Mouse (Mus musculus): Measurements from ENCODE around the gene Hist1h2ag. TPM values are rescaled to one million over a fixed set of nuclear protein-coding genes. Genes with fewer than 3 reads are reported as not detected.
A peak's percentile ranks its signal among the peaks of the same experiment; 100 is the strongest.

Gene Hist1h2ag
- polyA plus RNA-seq, 1 experiment from 2014 or later, result 19.7 TPM

DNA sequence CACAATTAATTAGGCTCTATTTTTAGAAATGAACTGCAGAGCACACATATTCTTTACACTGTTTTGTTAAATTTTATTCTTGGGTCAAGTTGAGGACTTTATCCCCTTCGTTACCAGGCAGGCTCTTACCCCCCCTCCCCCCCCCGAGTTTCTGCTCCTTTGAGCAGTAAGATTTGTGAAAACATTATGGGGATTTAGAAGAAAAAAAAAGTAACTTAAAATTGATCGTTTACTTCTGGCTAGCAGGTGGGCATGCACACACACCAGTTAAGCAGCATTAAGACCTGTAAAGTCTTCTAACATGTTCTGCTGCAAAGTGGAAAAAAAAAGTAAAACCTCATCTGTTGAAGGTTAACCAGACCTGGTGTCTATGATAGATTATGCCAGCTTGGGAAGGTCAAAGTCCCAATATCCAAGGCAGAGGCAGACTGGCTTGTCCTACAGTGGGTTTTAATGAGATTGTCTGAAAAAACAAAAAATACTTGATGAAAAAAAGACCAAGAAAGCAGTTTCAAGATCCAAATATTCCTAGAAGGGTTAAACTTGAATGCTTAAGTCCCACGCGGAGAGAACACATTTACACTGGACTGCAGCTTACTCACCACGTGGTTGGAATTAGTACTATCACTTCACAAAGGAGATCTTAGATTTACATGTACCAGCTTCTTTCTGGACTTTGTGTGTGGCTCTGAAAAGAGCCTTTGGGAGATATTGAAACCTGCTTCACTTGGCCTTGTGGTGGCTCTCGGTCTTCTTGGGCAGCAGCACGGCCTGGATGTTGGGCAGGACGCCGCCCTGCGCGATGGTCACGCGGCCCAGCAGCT lies 8.1 kb downstream of the Hist1h2ag start:
- no peaks in the 10 kb centered on the region for H3K36me3 ChIP-seq (ENCODE audit: control insufficient read depth, insufficient read depth, low read length)
- peaks cover 2% of the 10 kb centered on the region; the same call in 1 of the 2 replicates for H3K4me1 ChIP-seq (ENCODE audit: control insufficient read depth, insufficient read depth, low read length)
- H3K9ac ChIP-seq (ENCODE audit: low read depth, low read length), result peak overlapping the region; percentile 83
- peak; percentile 27 for ATAC-seq (replicated peaks; ENCODE audit: insufficient number of reproducible peaks, low FRiP score, low TSS enrichment)
- H3K4me3 ChIP-seq (ENCODE audit: low read depth, low read length), result peak overlapping the region; percentile 43
- H3K9me3 ChIP-seq (replicated peaks; ENCODE audit: control insufficient read depth, low read length), result no peaks in the 10 kb centered on the region
- WGBS (ENCODE audit: insufficient replicate concordance), result 3% methylated on average over 8 of the region's 14 CpGs
- no peaks in the 10 kb centered on the region for H3K27me3 ChIP-seq (ENCODE audit: control insufficient read depth, insufficient read depth, low read length)
- H3K4me2 ChIP-seq, result peak overlapping the region; percentile 70
- peak overlapping the region; percentile 82 for H3K27ac ChIP-seq (ENCODE audit: low read depth, low read length)

DNA sequence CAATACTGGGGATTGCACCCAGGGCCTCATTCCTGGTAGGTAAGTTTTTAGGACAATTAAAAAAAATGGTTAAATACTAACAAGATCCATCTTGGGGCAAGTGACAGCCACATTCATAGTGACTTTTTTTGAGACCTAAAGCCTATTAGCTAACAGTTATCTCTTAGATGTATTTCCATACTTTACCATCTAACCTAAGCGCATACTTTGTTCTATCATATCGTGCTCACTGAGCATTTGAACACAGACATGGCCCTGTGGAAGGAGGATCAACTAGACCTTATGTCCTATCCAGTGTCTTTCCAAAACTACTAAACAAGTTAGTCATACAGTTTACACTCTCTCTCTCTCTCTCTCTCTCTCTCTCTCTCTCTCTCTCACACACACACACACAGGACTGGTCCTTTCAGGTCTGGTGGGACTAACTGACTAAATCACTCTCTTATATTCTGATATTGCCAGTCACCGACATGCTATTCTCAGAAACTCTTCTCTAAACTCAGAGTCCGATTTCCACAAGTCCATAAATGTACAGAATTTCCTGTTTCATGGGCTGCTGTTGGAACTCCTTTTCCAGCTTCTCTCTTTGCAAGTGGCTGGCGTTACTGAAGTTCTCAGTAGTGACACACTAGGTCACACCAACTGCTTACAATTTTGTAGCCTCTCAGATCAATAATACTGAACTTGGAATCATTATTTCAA lies 8.9 kb downstream of the Hist1h2ag start:
- Histone ChIP-seq H3K27ac (ENCODE audit: low read depth, low read length) (peak overlapping the region; percentile 82; the same call in 1 of the 2 replicates), H3K4me2 (peak overlapping the region; percentile 70), H3K4me1 (ENCODE audit: control insufficient read depth, insufficient read depth, low read length) (peaks cover 2% of the 10 kb centered on the region), H3K9me3 (replicated peaks; ENCODE audit: control insufficient read depth, low read length) (no peaks in the 10 kb centered on the region), H3K9ac (ENCODE audit: low read depth, low read length) (peak overlapping the region; percentile 52), H3K36me3 (ENCODE audit: control insufficient read depth, insufficient read depth, low read length) (no peaks in the 10 kb centered on the region), H3K4me3 (ENCODE audit: low read depth, low read length) (peak overlapping the region; percentile 43; the same call in 1 of the 2 replicates), H3K27me3 (ENCODE audit: control insufficient read depth, insufficient read depth, low read length) (no peaks in the 10 kb centered on the region)
- ATAC-seq (replicated peaks; ENCODE audit: insufficient number of reproducible peaks, low FRiP score, low TSS enrichment), result no peak
- WGBS (ENCODE audit: insufficient replicate concordance), result 53% methylated on average over 5 of the region's 5 CpGs

DNA sequence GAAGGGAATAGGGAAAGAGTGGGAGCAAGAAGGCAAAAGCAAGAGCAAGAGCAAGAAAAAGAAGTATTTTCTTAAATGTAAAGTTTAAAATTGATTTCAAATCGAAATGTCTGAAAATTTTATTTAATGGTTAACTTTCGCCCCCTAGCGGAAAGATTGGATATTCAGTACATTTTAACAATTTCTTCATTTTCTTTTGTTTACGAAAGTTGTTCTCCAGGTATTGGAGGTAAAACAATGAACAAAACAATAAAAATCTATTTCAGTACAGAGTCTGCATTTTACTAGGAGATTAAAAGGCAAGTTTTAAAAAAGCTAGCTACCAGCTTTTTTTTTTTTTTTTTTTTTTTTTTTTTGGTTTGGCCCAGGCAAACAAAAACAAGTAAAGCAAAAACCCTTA lies 12.3 kb downstream of the Hist1h2ag start:
- no peaks in the 10 kb centered on the region; the same call in 1 of the 2 replicates for H3K4me1 ChIP-seq (ENCODE audit: control insufficient read depth, insufficient read depth, low read length)
- 19% methylated on average over 4 of the region's 4 CpGs for WGBS (ENCODE audit: insufficient replicate concordance)
- no peaks in the 10 kb centered on the region for H3K36me3 ChIP-seq (ENCODE audit: control insufficient read depth, insufficient read depth, low read length)
- no peak overlapping the region for H3K27ac ChIP-seq (ENCODE audit: low read depth, low read length)
- H3K4me2 ChIP-seq, result no peak overlapping the region
- no peak overlapping the region for H3K4me3 ChIP-seq (ENCODE audit: low read depth, low read length)
- H3K9ac ChIP-seq (ENCODE audit: low read depth, low read length), result no peak overlapping the region
- H3K27me3 ChIP-seq (ENCODE audit: control insufficient read depth, insufficient read depth, low read length), result no peaks in the 10 kb centered on the region
- no peaks in the 10 kb centered on the region for H3K9me3 ChIP-seq (replicated peaks; ENCODE audit: control insufficient read depth, low read length)
- no peak for ATAC-seq (replicated peaks; ENCODE audit: insufficient number of reproducible peaks, low FRiP score, low TSS enrichment)

DNA sequence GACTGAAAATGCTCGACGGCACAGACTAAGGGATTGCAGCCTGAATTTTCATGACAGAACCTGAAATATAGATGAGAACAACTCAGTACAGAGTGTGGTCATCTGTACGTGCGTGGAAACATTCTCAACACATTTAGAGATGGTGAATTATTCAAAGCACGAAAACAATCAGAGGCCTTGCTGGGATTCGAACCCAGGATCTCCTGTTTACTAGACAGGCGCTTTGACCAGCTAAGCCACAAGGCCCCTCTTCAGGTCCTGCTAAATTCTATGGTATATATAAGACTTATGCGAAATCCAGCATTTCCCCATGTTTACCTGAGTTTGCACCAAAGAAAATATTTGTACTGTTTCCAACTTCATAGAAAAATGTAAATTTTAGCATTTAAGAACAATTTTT lies 12.8 kb downstream of the Hist1h2ag start:
- no peak overlapping the region for H3K9ac ChIP-seq (ENCODE audit: low read depth, low read length)
- no peak overlapping the region for H3K4me3 ChIP-seq (ENCODE audit: low read depth, low read length)

DNA sequence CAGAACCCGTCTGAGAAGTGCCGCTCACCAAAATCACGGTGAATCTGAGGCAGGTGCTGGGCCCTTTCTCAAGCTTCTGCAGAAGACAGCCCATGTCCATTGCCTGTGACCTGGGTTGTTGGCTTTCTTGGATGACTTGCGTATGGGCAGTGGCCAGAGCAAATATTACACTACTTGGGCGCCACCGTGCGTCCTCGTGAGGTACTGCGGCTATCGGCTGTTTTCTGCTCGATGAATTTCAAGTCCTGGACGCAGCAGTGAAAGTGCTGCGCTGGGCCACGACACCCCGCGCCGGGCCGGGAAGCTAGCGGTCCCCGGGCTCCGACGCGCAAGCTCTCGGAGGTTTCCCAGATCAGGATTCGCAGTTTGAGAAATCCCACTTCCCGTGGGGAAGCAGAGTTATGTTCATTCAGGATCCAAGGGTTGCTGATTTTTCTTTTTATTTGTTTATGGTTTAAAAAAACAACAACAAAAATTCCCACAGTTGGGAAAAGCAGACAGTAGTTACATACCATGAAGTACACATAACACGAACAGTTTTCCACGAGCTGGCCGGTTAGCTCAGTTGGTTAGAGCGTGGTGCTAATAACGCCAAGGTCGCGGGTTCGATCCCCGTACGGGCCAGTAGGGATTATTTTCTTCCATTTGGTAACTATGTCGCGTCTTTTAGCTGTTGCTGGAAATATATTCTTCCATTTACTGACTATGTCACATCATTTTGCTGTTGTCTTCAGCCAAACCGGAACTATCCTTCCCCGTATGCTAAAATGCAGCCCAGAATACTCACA lies 13.9 kb downstream of the Hist1h2ag start:
- Histone ChIP-seq H3K9ac (ENCODE audit: low read depth, low read length) (peak overlapping the region; percentile 62), H3K36me3 (ENCODE audit: control insufficient read depth, insufficient read depth, low read length) (no peaks in the 10 kb centered on the region), H3K27ac (ENCODE audit: low read depth, low read length) (peak overlapping the region; percentile 46), H3K9me3 (replicated peaks; ENCODE audit: control insufficient read depth, low read length) (no peaks in the 10 kb centered on the region), H3K27me3 (ENCODE audit: control insufficient read depth, insufficient read depth, low read length) (no peaks in the 10 kb centered on the region), H3K4me3 (ENCODE audit: low read depth, low read length) (peak overlapping the region; percentile 44), H3K4me1 (ENCODE audit: control insufficient read depth, insufficient read depth, low read length) (no peaks in the 10 kb centered on the region; the same call in 1 of the 2 replicates), H3K4me2 (peak overlapping the region; percentile 55)
- peak; percentile 76 for ATAC-seq (replicated peaks; ENCODE audit: insufficient number of reproducible peaks, low FRiP score, low TSS enrichment)
- under 1% methylated on average over 40 of the region's 40 CpGs for WGBS (ENCODE audit: insufficient replicate concordance)

More for the DNA sequence above, 12.8 kb downstream of the Hist1h2ag start:
- 30% methylated on average over 8 of the region's 8 CpGs for WGBS (ENCODE audit: insufficient replicate concordance)
- no peaks in the 10 kb centered on the region for H3K27me3 ChIP-seq (ENCODE audit: control insufficient read depth, insufficient read depth, low read length)
- H3K4me2 ChIP-seq, result peak overlapping the region; percentile 55; the same call in 1 of the 2 replicates
- H3K9me3 ChIP-seq (replicated peaks; ENCODE audit: control insufficient read depth, low read length), result no peaks in the 10 kb centered on the region
- no peak for ATAC-seq (replicated peaks; ENCODE audit: insufficient number of reproducible peaks, low FRiP score, low TSS enrichment)
- H3K36me3 ChIP-seq (ENCODE audit: control insufficient read depth, insufficient read depth, low read length), result no peaks in the 10 kb centered on the region
- no peak overlapping the region for H3K27ac ChIP-seq (ENCODE audit: low read depth, low read length)
- no peaks in the 10 kb centered on the region; the same call in 1 of the 2 replicates for H3K4me1 ChIP-seq (ENCODE audit: control insufficient read depth, insufficient read depth, low read length)

DNA sequence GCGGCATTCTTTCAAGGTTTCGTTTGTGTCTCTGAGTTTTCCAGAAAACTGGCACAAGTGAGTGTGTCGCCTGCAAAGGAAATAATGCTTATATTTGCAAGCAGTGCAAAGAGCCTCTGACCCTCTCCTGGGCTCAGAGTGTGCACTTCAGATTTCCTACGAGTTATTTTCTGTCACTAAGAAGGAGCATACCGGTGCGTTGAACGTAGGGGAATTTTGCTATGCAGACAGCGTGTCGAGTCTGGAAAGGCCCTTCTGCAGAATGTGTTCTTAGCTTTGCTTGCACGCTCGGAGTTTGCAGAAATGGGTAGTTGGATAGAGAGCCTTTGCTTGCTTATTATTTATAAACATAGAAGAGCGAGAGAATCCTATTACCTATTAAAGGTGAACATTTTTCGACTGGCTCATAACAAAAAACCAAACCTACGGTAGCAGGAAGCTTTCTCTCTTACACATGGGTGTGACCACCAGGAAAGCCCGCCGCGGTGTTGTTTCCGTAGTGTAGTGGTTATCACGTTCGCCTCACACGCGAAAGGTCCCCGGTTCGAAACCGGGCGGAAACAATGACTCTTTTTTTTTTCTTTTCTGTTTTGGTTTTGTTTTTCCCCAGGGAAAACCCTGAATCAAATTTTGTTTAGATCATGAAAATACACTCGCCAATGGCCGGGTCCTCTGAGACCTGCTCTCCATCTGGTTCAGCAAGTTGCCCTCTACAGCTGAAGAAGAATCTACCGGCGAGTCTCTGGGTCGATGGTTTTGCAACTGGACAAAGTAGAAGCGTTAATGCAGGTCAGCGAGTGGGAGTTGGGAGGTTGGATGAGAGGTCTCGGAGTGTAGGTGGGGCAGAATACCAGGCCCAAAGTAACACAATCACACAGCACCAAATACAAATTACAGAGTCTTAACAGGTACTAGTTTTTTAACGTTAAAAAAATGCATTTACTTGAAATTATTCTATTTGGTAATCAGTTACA lies 16.4 kb downstream of the Hist1h2ag start:
- Histone ChIP-seq H3K4me1 (ENCODE audit: control insufficient read depth, insufficient read depth, low read length) (no peaks in the 10 kb centered on the region; the same call in 1 of the 2 replicates), H3K9ac (ENCODE audit: low read depth, low read length) (peak overlapping the region; percentile 77), H3K36me3 (ENCODE audit: control insufficient read depth, insufficient read depth, low read length) (no peaks in the 10 kb centered on the region), H3K9me3 (replicated peaks; ENCODE audit: control insufficient read depth, low read length) (no peaks in the 10 kb centered on the region), H3K27ac (ENCODE audit: low read depth, low read length) (no peak overlapping the region), H3K4me3 (ENCODE audit: low read depth, low read length) (peak overlapping the region; percentile 67), H3K27me3 (ENCODE audit: control insufficient read depth, insufficient read depth, low read length) (no peaks in the 10 kb centered on the region), H3K4me2 (peak overlapping the region; percentile 63)
- ATAC-seq (replicated peaks; ENCODE audit: insufficient number of reproducible peaks, low FRiP score, low TSS enrichment), result no peak
- 2% methylated on average over 35 of the region's 35 CpGs for WGBS (ENCODE audit: insufficient replicate concordance)

DNA sequence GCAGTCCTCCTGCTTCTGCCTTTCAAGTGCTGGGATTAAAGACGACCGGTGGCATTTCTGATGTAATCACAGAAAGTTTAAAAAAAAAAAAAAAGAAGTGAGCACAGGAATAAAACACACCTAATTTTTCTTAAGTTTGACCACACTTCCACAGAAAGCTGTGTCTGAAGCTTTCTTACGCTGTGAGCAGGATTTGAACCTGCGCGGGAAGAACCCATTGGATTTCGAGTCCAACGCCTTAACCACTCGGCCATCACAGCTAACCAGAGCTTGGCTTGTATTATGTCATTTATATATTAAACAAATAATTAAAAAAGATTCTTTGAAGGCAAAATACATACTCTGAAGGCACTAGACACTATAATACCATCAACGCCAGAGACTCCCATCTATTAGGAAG lies 20.5 kb downstream of the Hist1h2ag start:
- Histone ChIP-seq H3K4me1 (ENCODE audit: control insufficient read depth, insufficient read depth, low read length) (0 out of 2 replicates have a peak, but pooled peaks cover 2% of the 10 kb centered on the region), H3K27me3 (ENCODE audit: control insufficient read depth, insufficient read depth, low read length) (no peaks in the 10 kb centered on the region; the same call in 1 of the 2 replicates), H3K9me3 (replicated peaks; ENCODE audit: control insufficient read depth, low read length) (no peaks in the 10 kb centered on the region), H3K36me3 (ENCODE audit: control insufficient read depth, insufficient read depth, low read length) (no peaks in the 10 kb centered on the region), H3K27ac (ENCODE audit: low read depth, low read length) (0 out of 2 replicates have a peak overlapping the region, but pooled peaks have one; percentile 7), H3K4me2 (peak overlapping the region; percentile 72), H3K4me3 (ENCODE audit: low read depth, low read length) (peak overlapping the region; percentile 61), H3K9ac (ENCODE audit: low read depth, low read length) (peak overlapping the region; percentile 69)
- under 1% methylated on average over 9 of the region's 9 CpGs for WGBS (ENCODE audit: insufficient replicate concordance)
- peak; percentile 69; the same call in 1 of the 2 replicates for ATAC-seq (replicated peaks; ENCODE audit: insufficient number of reproducible peaks, low FRiP score, low TSS enrichment)

Measured in heart, embryonic 11.5 days (tissue).